Mouse (Mus musculus) heart, postnatal 25 days (tissue): ENCODE data around the gene Tma16. TPM values are rescaled to one million over a fixed set of nuclear protein-coding genes. Genes with fewer than 3 reads are reported as not detected.

Experiments used
- DNase-seq: peaks from one replicate; pipeline ENCODE4 v3.0.0; 2022; ENCODE audit warnings: low spot score
- intact Hi-C: fragments of 180-260 bp; cut with DNase I; formaldehyde crosslinking; loops from one replicate; pipeline ENCODE4 v1.15.1; 2025
- total RNA-seq, 2 experiments: library from RNA; stranded (reverse); gene quantifications; 2 replicates each; pipeline ENCODE4 v1.2.3; 2021

Gene Tma16
- total RNA-seq, 2 experiments from 2014 or later, result 3.2 to 3.8 TPM

- no peak for DNase-seq
- intact Hi-C loops, result no loop called here
Measured at GRCm38 (mm10) chr8:66433577-66433976, 52.8 kb downstream of the Tma16 start.

GRCm38 (mm10) chr8:66430639-66431038 lies 55.7 kb downstream of the Tma16 start:
- intact Hi-C loops, result no loop called here
- DNase-seq, result no peak

Other genes starting within 250 kb of the Tma16 start
- not detected for gene Tktl2, start 25.2 kb upstream of the Tma16 start, total RNA-seq
- not detected for gene Npy5r, start 201.6 kb upstream of the Tma16 start, total RNA-seq
- 1 to 10 TPM; 1.3 to 1.5 TPM for gene Npy1r, start 210.7 kb upstream of the Tma16 start, total RNA-seq